Mouse (Mus musculus): ENCODE data around the gene Lonp2.

DNA sequence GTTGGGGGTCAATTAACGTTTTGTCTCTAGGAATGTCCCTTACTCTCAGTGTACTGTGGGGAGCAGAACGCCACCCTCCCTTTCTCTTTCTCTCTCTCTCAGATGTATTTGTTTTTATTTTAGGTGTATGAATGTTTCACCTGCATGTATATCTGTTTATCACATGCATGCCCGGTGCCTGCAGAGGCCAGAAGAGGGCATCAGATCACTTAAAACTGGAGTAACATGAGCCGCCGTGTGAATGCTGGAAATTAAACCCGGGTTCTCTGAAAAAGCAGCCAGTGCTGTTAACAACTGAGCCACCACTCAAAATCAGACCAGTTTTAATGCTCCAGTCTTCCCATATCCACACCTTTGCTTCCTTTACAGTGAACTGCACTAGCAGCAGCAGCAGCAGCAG, 37.2 kb upstream of the Lonp2 start:
- TF ChIP-seq POLR2A (IDR thresholded peaks at IDR 0.05; ENCODE audit: low read depth, low read length), result no peak
- no peak for TF ChIP-seq CTCF (IDR thresholded peaks at IDR 0.05; ENCODE audit: borderline replicate concordance, insufficient read depth, low read length)

All from embryonic fibroblast, embryonic 13.5 days (primary cell).